In the genomic region with DNA sequence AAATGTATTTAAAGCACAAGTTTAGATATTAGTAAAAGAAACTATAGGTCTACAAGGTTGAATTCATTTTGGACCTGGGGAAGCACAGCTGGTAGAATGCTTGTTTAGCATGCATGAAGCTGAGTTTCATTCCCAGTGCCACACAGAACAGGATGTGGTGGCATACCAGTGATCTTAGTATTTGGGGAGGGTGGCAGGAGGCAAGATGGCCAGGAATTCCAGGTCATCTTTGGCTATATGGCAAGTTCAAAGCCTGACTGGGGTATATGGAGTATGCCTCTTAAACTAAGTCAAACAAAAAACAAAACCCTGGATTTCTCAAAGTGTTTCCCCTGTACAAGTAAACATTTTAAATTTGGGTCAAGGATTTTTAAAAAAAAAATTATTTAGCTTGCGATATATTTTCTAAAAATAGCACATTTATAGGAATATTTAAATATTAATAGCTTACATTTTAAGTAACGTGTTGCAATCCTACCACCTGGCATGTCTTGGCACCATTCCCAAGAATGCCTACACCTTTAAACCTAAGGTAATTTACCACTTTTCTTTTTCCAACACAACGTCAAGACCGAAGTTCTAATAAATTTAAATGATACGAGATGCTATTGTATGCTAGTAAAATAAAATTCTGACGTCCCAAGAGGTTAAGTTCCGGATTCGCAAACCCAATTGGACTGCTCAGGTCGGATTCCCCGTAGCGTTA, we compare ENCODE assay signal across 8 mouse cellular contexts. TPM values are rescaled to one million over a fixed set of nuclear protein-coding genes. Genes with fewer than 3 reads are reported as not detected.
DNase-seq lines count a peak whose midpoint lies in the region; ATAC-seq lines count a peak whose summit lies in the region.

No protein-coding gene starts in this region.

- no peaks in the 10 kb centered on the region for H3K9me3 ChIP-seq in neural tube, embryonic 15.5 days (replicated peaks)

- H3K27ac ChIP-seq in neural tube, embryonic 15.5 days (replicated peaks): peak overlapping the region; percentile 95

- peak overlapping the region; percentile 80 for H3K9ac ChIP-seq in neural tube, embryonic 15.5 days (replicated peaks)

- ATAC-seq in neural tube, embryonic 15.5 days (ENCODE audit: low FRiP score): no peak

- WGBS in neural tube, embryonic 15.5 days: 7% methylated on average over 11 of the region's 11 CpGs

- H3K4me1 ChIP-seq in neural tube, embryonic 15.5 days: peaks cover 29% of the 10 kb centered on the region

- no peaks in the 10 kb centered on the region for H3K27me3 ChIP-seq in neural tube, embryonic 15.5 days (replicated peaks)

- H3K36me3 ChIP-seq in neural tube, embryonic 15.5 days: no peaks in the 10 kb centered on the region

- peak overlapping the region; percentile 61 for H3K4me3 ChIP-seq in neural tube, embryonic 15.5 days (replicated peaks)

- DNase-seq in layer of hippocampus, adult 9-11 months: peak; percentile 6
- DNase-seq in layer of hippocampus, adult 8-10 months (ENCODE audit: low spot score in 2 of 2): no peak
- peak; percentile 28 for DNase-seq in NIH3T3 (ENCODE audit: low read depth)
- DNase-seq in fat pad, adult 2 months (ENCODE audit: extremely low read depth, low read depth, low spot score): peak; percentile 36
- peak; percentile 48 for DNase-seq in kidney, postnatal 14 days
- DNase-seq in Muller cell, postnatal 12 days (ENCODE audit: inconsistent ontology term): no peak
- DNase-seq in ovary, adult 18-20 months (ENCODE audit: low spot score): no peak

- H3K4me2 ChIP-seq in neural tube, embryonic 15.5 days: peak overlapping the region; percentile 67

RNA-seq across cellular contexts. Expression of gene Otud4, which starts 1.3 kb away (rescaled TPM):
- 10 to 100 TPM; 35.0 to 50.4 (median 47.2) TPM for total RNA-seq in layer of hippocampus, adult 8-10 months (2022)
- 9.3 and 10.3 TPM in 2 replicates for polyA plus RNA-seq in neural tube, embryonic 15.5 days (2015; fragmentation: Nextera tagmentation; extraction: Ambion mirVana)

Comparison
In these comparisons a context has a peak if more than half of its experiments do, and no peak if none do; other contexts are left out.
1. DNase-seq: peak in layer of hippocampus, adult 9-11 months (single experiment), NIH3T3 (single experiment), fat pad, adult 2 months (single experiment) and kidney, postnatal 14 days (single experiment); none in layer of hippocampus, adult 8-10 months (0 of 2), Muller cell, postnatal 12 days (single experiment) and ovary, adult 18-20 months (single experiment).